Mouse (Mus musculus) lung, embryonic 14.5 days (tissue): ENCODE data around the gene Slc1a2. TPM values are rescaled to one million over a fixed set of nuclear protein-coding genes. Genes with fewer than 3 reads are reported as not detected.

Source experiments
- ATAC-seq: fragments of 200-750 bp; cut with Nextera tagmentation; 2 replicates; pipeline ENCODE4 v1.8.0; 2017; ENCODE audit warnings: mild to moderate bottlenecking, moderate TSS enrichment, moderate library complexity; ENCODE audit not compliant: insufficient read depth
- DNase-seq: peaks from one replicate; pipeline ENCODE4 v3.0.0-alpha.2; 2015
- H3K27ac ChIP-seq: fragments of 300-500 bp; sonication (generic); 2 replicates; pipeline ENCODE4 v1.5.1; 2014; ENCODE audit warnings: low read depth, mild to moderate bottlenecking, moderate library complexity
- H3K27me3 ChIP-seq: fragments of 300-500 bp; sonication (generic); 2 replicates; pipeline ENCODE4 v1.6.1; 2014; ENCODE audit warnings: low read length, control low read depth; ENCODE audit not compliant: insufficient read depth
- H3K36me3 ChIP-seq: fragments of 300-500 bp; sonication (generic); 2 replicates; pipeline ENCODE4 v1.6.1; 2014; ENCODE audit warnings: control low read depth; ENCODE audit not compliant: insufficient read depth
- H3K4me1 ChIP-seq: fragments of 300-500 bp; sonication (generic); 2 replicates; pipeline ENCODE4 v1.6.1; 2014; ENCODE audit warnings: antibody characterized with exemption, control low read depth; ENCODE audit not compliant: insufficient read depth
- H3K4me2 ChIP-seq: fragments of 300-500 bp; sonication (generic); 2 replicates; pipeline ENCODE4 v1.6.1; 2014; ENCODE audit warnings: mild to moderate bottlenecking
- H3K4me3 ChIP-seq: fragments of 300-500 bp; sonication (generic); 2 replicates; pipeline ENCODE4 v1.5.1; 2014; ENCODE audit warnings: low read depth, low read length
- H3K9ac ChIP-seq: fragments of 300-500 bp; sonication (generic); 2 replicates; pipeline ENCODE4 v1.6.1; 2014
- H3K9me3 ChIP-seq: fragments of 300-500 bp; sonication (generic); 2 replicates; pipeline ENCODE4 v1.6.1; 2016; ENCODE audit warnings: low read depth, low read length, control low read depth
- CTCF ChIP-seq: IDR thresholded peaks from 2 replicates; pipeline ENCODE4 v1.5.1; 2016; ENCODE audit warnings: antibody characterized with exemption, low read depth
- WGBS: fragments of 180-500 bp; shearing (Covaris S2); extraction: QIAGEN DNeasy Blood & Tissue Kit; methylation state at CpG from one replicate; pipeline ENCODE4 v1.1.7; 2014; 5-methylcytosine and 5-hydroxymethylcytosine counted together
- polyA plus RNA-seq: library from polyadenylated mRNA; unstranded; fragments of >200 nt; fragmentation: Nextera tagmentation; extraction: Ambion mirVana; gene quantifications from 2 replicates; pipeline ENCODE4 v1.2.1, GENCODE M21; 2014

Slc1a2 gene
- polyA plus RNA-seq, 1 experiment from 2014 or later, result 0.42 TPM

DNA sequence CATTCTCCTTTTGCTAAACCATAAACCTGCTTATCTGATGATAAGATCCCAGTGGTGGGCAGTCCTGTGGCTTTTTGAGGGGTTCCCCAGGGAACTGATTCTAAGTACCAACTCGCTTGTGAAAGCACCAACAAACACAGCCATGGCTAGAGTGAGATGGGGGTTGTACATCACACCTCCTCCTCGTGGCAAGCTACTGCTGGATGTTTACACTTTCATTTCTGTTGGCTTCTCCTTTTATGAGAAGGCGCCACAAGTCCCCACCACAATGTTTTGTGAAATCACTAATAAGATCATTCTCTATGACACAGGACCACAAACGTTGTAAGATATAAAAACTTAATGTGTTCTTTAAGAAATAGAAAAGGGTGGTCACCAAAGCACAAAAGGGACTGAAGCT is 154.3 kb downstream of the Slc1a2 start:
- no peaks in the 10 kb centered on the region for H3K27me3 ChIP-seq
- WGBS, result 52% methylated on average over 4 of the region's 4 CpGs
- DNase-seq (no peak), ATAC-seq (no peak)
- H3K36me3 ChIP-seq, result peaks cover 7% of the 10 kb centered on the region; the same call in 1 of the 2 replicates
- no peak for TF ChIP-seq CTCF
- no peak overlapping the region for H3K4me3 ChIP-seq
- no peaks in the 10 kb centered on the region for H3K9me3 ChIP-seq
- no peak overlapping the region for H3K4me2 ChIP-seq
- H3K9ac ChIP-seq, result no peak overlapping the region
- H3K4me1 ChIP-seq, result no peaks in the 10 kb centered on the region
- no peak overlapping the region for H3K27ac ChIP-seq

DNA sequence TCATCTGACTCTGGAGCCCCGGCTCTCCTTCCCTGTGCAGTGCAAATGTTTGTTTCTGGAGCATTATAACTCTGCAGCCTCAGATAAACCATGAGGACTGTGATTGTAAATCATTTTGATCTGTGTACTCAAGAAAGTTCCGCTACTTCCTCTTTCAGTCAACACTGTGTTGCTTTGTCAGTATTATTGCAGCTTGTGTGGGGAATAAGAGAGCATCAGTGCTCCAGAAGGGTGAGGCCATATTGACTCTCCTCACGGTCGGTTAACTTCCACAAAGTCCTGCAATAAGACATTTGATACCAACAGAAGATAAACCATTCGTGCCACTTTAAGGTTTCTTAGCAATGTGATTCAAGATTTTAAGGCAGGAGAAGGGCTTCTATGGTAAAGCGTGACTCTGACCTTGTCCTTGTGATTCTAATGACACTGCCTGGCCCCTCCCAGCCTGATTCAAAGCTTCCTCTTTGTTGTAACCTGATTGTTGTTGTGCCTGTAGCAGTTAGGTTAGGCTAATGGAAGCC is 156.9 kb downstream of the Slc1a2 start:
- no peaks in the 10 kb centered on the region for H3K9me3 ChIP-seq
- peak; percentile 59 for DNase-seq
- peaks cover 7% of the 10 kb centered on the region; the same call in 1 of the 2 replicates for H3K36me3 ChIP-seq
- TF ChIP-seq CTCF, result no peak
- peak; percentile 74; the same call in 1 of the 2 replicates for ATAC-seq
- H3K4me3 ChIP-seq, result no peak overlapping the region
- H3K27me3 ChIP-seq, result no peaks in the 10 kb centered on the region
- no peak overlapping the region for H3K9ac ChIP-seq
- WGBS, result 31% methylated on average over 6 of the region's 6 CpGs
- no peaks in the 10 kb centered on the region for H3K4me1 ChIP-seq
- no peak overlapping the region for H3K4me2 ChIP-seq
- 0 out of 2 replicates have a peak overlapping the region, but pooled peaks have one; percentile 42 for H3K27ac ChIP-seq

DNA sequence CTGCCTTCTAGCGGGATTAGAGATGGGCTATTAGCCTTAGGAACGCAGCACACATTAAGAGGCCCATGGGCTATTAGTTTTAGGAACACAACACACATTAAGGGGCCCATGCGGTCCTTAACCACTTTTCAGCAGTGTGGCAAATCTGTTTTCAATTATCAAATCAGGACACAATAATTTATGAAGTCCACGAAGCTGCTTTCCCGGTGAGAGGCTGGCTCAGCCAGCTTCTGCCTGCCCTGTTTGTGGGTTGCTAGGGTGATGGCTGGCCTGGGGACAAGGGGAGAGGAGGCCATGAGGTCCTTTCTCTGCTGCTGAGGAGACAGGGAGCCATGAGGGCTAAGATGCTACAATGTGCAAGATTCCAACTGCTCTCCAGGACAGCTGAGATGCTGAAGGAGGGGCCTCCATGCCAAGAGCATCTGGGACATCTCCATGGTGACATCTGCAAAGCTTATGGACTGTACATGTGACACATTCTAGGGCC is 161.8 kb downstream of the Slc1a2 start:
- H3K9me3 ChIP-seq, result no peaks in the 10 kb centered on the region
- 69% methylated on average over 5 of the region's 5 CpGs for WGBS
- no peak overlapping the region for H3K4me2 ChIP-seq
- H3K27me3 ChIP-seq, result no peaks in the 10 kb centered on the region
- no peak overlapping the region for H3K4me3 ChIP-seq
- no peaks in the 10 kb centered on the region for H3K4me1 ChIP-seq
- ATAC-seq (peak; percentile 80), DNase-seq (no peak)
- no peak for TF ChIP-seq CTCF
- peaks cover 5% of the 10 kb centered on the region; the same call in 1 of the 2 replicates for H3K36me3 ChIP-seq
- no peak overlapping the region for H3K27ac ChIP-seq
- no peak overlapping the region for H3K9ac ChIP-seq

DNA sequence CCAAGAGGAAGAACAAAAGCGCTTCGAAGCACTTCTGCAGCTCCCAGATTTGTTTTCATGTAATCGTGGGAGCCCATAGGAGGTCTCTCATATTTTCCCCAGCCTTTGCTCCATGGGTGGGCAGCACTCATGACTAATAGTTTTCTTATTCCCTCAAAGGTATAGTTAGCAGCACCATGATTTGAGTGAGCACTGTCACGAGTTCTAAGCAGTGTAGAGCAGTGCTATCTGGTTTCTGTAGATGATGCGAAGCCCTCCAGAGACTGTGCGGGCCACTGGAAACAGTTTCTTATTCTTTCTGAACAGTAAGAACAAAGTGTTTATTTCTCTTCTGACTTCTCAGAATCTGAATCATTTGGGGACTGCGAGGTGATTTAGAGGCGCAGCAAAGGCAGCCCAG is 162.3 kb downstream of the Slc1a2 start:
- H3K27ac ChIP-seq, result no peak overlapping the region
- no peak overlapping the region for H3K4me2 ChIP-seq
- H3K36me3 ChIP-seq, result peaks cover 5% of the 10 kb centered on the region; the same call in 1 of the 2 replicates

DNA sequence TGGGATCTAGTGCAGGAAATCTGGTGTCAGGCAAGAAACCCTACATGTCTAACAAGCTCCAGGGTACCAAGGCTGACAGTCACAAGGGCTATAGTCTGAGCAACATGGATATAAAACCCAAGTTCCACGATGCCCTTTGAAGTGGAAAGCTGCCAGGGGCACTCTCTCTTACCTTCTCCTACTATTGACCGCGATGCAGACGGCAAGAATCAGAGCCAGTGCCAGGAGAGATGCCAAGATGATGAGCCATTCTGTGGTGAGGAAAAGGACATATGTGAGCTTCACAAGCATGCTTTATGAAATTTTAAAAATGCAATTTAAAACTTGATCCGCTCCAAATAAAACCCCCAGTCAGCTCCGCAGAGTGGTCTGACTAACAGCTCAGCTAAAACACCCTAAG is 163.6 kb downstream of the Slc1a2 start:
- Histone ChIP-seq H3K36me3 (peaks cover 5% of the 10 kb centered on the region; the same call in 1 of the 2 replicates), H3K9me3 (no peaks in the 10 kb centered on the region), H3K4me3 (no peak overlapping the region), H3K4me1 (no peaks in the 10 kb centered on the region), H3K4me2 (no peak overlapping the region), H3K27me3 (no peaks in the 10 kb centered on the region), H3K27ac (no peak overlapping the region), H3K9ac (no peak overlapping the region)
- WGBS, result 92% methylated on average over 6 of the region's 6 CpGs
- no peak for DNase-seq
- no peak for TF ChIP-seq CTCF
- ATAC-seq, result no peak

More for the DNA sequence above, 162.3 kb downstream of the Slc1a2 start:
- no peak overlapping the region for H3K9ac ChIP-seq
- H3K9me3 ChIP-seq, result no peaks in the 10 kb centered on the region
- no peaks in the 10 kb centered on the region for H3K27me3 ChIP-seq
- ATAC-seq (no peak; the same call in 1 of the 2 replicates), DNase-seq (no peak)
- H3K4me3 ChIP-seq, result no peak overlapping the region
- 79% methylated on average over 8 of the region's 8 CpGs for WGBS
- TF ChIP-seq CTCF, result no peak
- H3K4me1 ChIP-seq, result no peaks in the 10 kb centered on the region

DNA sequence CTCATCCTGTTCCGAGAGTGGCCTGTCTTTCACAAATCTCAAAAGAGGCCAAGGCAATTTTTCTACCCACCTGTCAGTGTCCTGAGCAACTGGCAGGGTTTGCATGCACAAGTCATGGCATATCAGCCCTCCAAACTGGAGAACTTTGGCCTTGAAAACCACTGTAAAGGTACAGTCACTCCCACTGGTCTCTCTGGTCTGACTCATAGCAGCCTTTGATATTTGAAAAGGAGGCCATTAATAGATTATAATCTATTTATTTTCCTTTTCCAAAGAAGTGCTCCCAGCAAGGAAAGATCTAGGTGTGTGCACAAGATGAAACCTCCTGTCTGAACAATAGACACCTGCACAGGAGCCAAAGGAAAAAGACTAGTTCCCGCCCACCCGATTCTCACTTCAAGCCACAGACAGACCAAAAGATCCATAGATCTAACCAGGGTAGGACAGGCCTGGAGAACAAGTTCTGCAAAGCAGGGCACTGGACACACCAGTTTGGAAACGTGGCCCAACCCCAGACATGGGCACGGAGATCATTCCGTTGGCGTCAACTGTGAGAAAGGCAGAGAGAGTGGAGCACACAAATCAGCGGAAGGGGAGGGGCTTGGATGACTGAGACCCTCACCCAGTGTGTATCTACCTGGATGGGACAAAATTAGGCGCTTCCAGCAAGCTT is 167.6 kb downstream of the Slc1a2 start:
- TF ChIP-seq CTCF, result no peak
- no peak for ATAC-seq
- no peak overlapping the region for H3K4me2 ChIP-seq

DNA sequence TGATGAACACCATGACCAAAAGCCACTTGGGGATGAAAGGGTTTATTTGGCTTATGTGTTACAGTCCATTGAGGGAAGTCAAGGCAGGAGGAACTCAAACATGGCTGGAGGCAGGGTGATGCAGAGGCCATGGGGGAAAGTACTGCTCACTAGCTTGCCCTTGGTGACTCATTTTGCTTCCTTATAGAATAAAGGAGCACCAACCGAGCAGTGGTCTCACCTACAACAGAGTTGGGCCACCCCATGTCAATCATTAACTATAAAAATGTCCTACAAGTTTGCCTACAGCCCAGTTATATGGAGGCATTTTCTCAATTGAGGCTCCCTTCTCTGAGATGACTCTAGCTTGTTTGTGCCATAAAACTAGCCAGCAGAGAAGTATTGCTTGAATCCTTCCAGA is 169.4 kb downstream of the Slc1a2 start:
- WGBS, result 64% methylated on average over 1 of the region's 1 CpGs
- TF ChIP-seq CTCF, result no peak
- H3K27me3 ChIP-seq, result no peaks in the 10 kb centered on the region
- ATAC-seq, result no peak
- no peak overlapping the region for H3K4me3 ChIP-seq
- H3K4me1 ChIP-seq, result no peaks in the 10 kb centered on the region
- DNase-seq, result no peak
- H3K36me3 ChIP-seq, result 0 out of 2 replicates have a peak, but pooled peaks cover 3% of the 10 kb centered on the region
- no peaks in the 10 kb centered on the region for H3K9me3 ChIP-seq
- H3K27ac ChIP-seq, result no peak overlapping the region
- H3K9ac ChIP-seq, result no peak overlapping the region
- no peak overlapping the region for H3K4me2 ChIP-seq

More for the DNA sequence above, 167.6 kb downstream of the Slc1a2 start:
- H3K9ac ChIP-seq, result no peak overlapping the region
- WGBS, result 88% methylated on average over 9 of the region's 9 CpGs
- no peak for DNase-seq
- H3K9me3 ChIP-seq, result no peaks in the 10 kb centered on the region
- no peaks in the 10 kb centered on the region for H3K27me3 ChIP-seq
- peaks cover 5% of the 10 kb centered on the region; the same call in 1 of the 2 replicates for H3K36me3 ChIP-seq
- H3K4me1 ChIP-seq, result no peaks in the 10 kb centered on the region
- H3K27ac ChIP-seq, result no peak overlapping the region
- H3K4me3 ChIP-seq, result no peak overlapping the region
